Mouse (Mus musculus) heart, postnatal 0 days (tissue): ENCODE data around the gene Iqcd. TPM values are rescaled to one million over a fixed set of nuclear protein-coding genes. Genes with fewer than 3 reads are reported as not detected.

Source experiments
- ATAC-seq: fragments of 200-750 bp; cut with Nextera tagmentation; 2 replicates; pipeline ENCODE4 v1.8.0; 2017; ENCODE audit warnings: low read depth, moderate number of reproducible peaks, moderate library complexity; ENCODE audit not compliant: insufficient read depth
- DNase-seq: peaks from one replicate; pipeline ENCODE4 v3.0.0-alpha.2; 2016; ENCODE audit warnings: low spot score
- H3K27ac ChIP-seq: fragments of 300-500 bp; sonication (generic); 2 replicates; pipeline ENCODE4 v1.5.1; 2014; ENCODE audit warnings: low read depth, mild to moderate bottlenecking
- H3K27me3 ChIP-seq: fragments of 300-500 bp; sonication (generic); 2 replicates; pipeline ENCODE4 v1.6.1; 2014; ENCODE audit warnings: low read length, mixed read lengths; ENCODE audit not compliant: control insufficient read depth, insufficient read depth
- H3K36me3 ChIP-seq: fragments of 300-500 bp; sonication (generic); replicated peaks from 2 replicates; pipeline ENCODE4 v1.6.1; 2014; ENCODE audit warnings: low read length, mixed read lengths; ENCODE audit not compliant: control insufficient read depth, insufficient read depth
- H3K4me1 ChIP-seq: fragments of 300-500 bp; sonication (generic); 2 replicates; pipeline ENCODE4 v1.6.1; 2014; ENCODE audit warnings: antibody characterized with exemption; ENCODE audit not compliant: control insufficient read depth, insufficient read depth
- H3K4me2 ChIP-seq: fragments of 300-500 bp; sonication (generic); 2 replicates; pipeline ENCODE4 v1.6.1; 2014; ENCODE audit warnings: low read depth, mild to moderate bottlenecking, low read length, moderate library complexity
- H3K4me3 ChIP-seq: fragments of 300-500 bp; sonication (generic); 2 replicates; pipeline ENCODE4 v1.5.1; 2014; ENCODE audit warnings: low read depth, low read length
- H3K9ac ChIP-seq: fragments of 300-500 bp; sonication (generic); replicated peaks from 2 replicates; pipeline ENCODE4 v1.6.1; 2014; ENCODE audit warnings: low read depth, low read length, mixed read lengths
- H3K9me3 ChIP-seq: fragments of 300-500 bp; sonication (generic); replicated peaks from 2 replicates; pipeline ENCODE4 v1.6.1; 2016; ENCODE audit warnings: low read length; ENCODE audit not compliant: control insufficient read depth
- CTCF ChIP-seq: IDR thresholded peaks from 2 replicates; pipeline ENCODE4 v1.5.1; 2016; ENCODE audit warnings: antibody characterized with exemption, control low read depth, low read depth
- EP300 ChIP-seq: IDR thresholded peaks from 2 replicates; pipeline ENCODE4 v1.6.1; 2016; ENCODE audit warnings: antibody characterized with exemption, low read depth
- WGBS: fragments of 180-500 bp; shearing (Covaris S2); extraction: QIAGEN DNeasy Blood & Tissue Kit; methylation state at CpG from one replicate; pipeline ENCODE4 v1.1.7; 2014; 5-methylcytosine and 5-hydroxymethylcytosine counted together
- polyA plus RNA-seq: library from polyadenylated mRNA; unstranded; fragments of >200 nt; fragmentation: Nextera tagmentation; extraction: Ambion mirVana; gene quantifications from 2 replicates; pipeline ENCODE4 v1.2.1, GENCODE M21; 2015
- total RNA-seq: library from RNA; depleted of rRNA; stranded (reverse); fragments of >200 nt; gene quantifications from 2 replicates; pipeline ENCODE4 v1.2.3, GENCODE M21; 2014; ENCODE audit warnings: low replicate concordance

Iqcd gene
- total and polyA plus RNA-seq, 2 experiments from 2014 or later, result 0.18 TPM; not detected in 1

GRCm38 (mm10) chr5:120574469-120575063 lies 14.2 kb upstream of the Iqcd start:
- no peak overlapping the region for H3K9ac ChIP-seq
- H3K4me3 ChIP-seq, result no peak overlapping the region
- no peak for TF ChIP-seq EP300
- no peak for TF ChIP-seq CTCF
- H3K27ac ChIP-seq, result no peak overlapping the region
- peaks cover 12% of the 10 kb centered on the region for H3K4me1 ChIP-seq
- H3K9me3 ChIP-seq, result no peaks in the 10 kb centered on the region
- WGBS, result 66% methylated on average over 10 of the region's 10 CpGs
- H3K27me3 ChIP-seq, result no peaks in the 10 kb centered on the region
- H3K4me2 ChIP-seq, result no peak overlapping the region
- H3K36me3 ChIP-seq, result no peaks in the 10 kb centered on the region
- ATAC-seq (no peak), DNase-seq (no peak)

DNA sequence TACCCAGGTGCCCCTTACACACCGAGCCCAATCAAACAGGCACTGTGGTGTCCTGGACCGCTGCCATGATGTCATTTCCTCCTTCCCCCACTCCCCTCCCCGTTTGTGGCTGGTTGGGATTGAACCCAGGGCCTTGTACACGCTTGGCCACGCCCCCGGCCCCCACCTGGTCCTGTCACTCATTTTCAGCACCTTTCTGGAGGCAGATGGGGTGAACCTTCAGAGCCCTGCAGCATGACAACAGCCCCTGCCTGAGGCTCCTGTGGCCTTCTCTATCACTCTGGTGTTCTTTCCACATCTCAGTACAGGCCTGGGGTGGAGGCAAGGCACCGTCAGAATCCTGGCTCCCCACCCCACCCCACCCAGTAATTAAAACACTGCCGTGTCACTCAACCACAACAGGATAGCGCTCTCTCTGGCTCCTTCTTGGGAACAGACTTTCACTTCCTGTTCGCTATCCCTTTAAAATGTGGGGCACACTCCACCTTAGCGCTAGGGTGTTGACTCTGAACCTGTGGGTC lies 12.0 kb upstream of the Iqcd start:
- 75% methylated on average over 11 of the region's 11 CpGs for WGBS
- DNase-seq, result no peak
- H3K4me2 ChIP-seq, result no peak overlapping the region
- H3K27ac ChIP-seq, result no peak overlapping the region
- ATAC-seq, result no peak
- H3K9ac ChIP-seq, result no peak overlapping the region
- H3K4me1 ChIP-seq, result peaks cover 4% of the 10 kb centered on the region
- no peaks in the 10 kb centered on the region for H3K36me3 ChIP-seq
- no peak overlapping the region for H3K4me3 ChIP-seq
- H3K27me3 ChIP-seq, result no peaks in the 10 kb centered on the region
- no peaks in the 10 kb centered on the region for H3K9me3 ChIP-seq
- TF ChIP-seq EP300, result no peak
- TF ChIP-seq CTCF, result no peak

GRCm38 (mm10) chr5:120577935-120578441 lies 10.8 kb upstream of the Iqcd start:
- Histone ChIP-seq H3K9me3 (no peaks in the 10 kb centered on the region), H3K4me1 (peaks cover 8% of the 10 kb centered on the region), H3K27me3 (no peaks in the 10 kb centered on the region), H3K4me2 (no peak overlapping the region), H3K27ac (peak overlapping the region; percentile 75; the same call in 1 of the 2 replicates), H3K9ac (no peak overlapping the region), H3K36me3 (peaks cover 3% of the 10 kb centered on the region), H3K4me3 (no peak overlapping the region)
- no peak for DNase-seq
- no peak for TF ChIP-seq EP300
- no peak for TF ChIP-seq CTCF
- no peak for ATAC-seq
- 62% methylated on average over 10 of the region's 10 CpGs for WGBS

- DNase-seq, result peak; percentile 77
- Histone ChIP-seq H3K9ac (peak overlapping the region; percentile 32; the same call in 1 of the 2 replicates), H3K36me3 (peaks cover 9% of the 10 kb centered on the region), H3K4me3 (no peak overlapping the region), H3K9me3 (no peaks in the 10 kb centered on the region), H3K27ac (peak overlapping the region; percentile 75), H3K4me1 (peaks cover 8% of the 10 kb centered on the region), H3K27me3 (no peaks in the 10 kb centered on the region), H3K4me2 (peak overlapping the region; percentile 35)
- 52% methylated on average over 12 of the region's 12 CpGs for WGBS
- ATAC-seq, result peak; percentile 55
- TF ChIP-seq EP300 (no peak), CTCF (no peak)
These were observed 10.2 kb upstream of the Iqcd start for GRCm38 (mm10) chr5:120578504-120579081.

DNA sequence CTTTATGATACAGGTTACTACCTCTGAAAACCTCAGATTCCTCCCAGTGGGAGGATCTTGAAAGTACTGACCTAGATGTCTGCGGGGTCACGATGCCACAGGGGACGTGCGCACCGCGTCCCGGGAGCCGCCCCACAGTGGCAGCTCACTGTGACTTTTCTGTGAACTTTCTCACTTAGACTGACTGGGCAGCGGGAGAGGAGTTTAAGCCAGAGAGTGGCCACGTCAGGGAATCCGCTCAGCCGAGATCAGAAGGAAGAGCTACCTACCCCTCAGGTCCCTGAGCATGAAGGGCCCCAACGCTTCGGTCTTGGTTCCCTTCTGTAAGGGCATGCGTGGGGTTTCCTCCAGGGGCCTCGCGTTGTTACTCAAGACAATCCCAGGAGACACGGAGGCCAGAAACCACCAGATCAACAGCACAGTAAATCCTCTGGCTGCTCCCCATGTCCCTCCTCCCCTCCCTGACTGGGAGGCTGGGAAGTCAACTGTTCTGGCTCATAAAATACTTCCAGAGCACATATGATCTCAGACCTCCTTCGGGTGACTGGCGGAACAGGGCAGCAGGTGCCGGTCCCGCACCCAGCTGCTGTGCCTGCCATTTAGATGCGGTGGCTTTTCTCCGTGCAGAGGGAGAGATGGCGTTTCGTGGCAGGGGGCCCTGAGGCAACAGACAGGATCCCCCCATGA lies 9.5 kb upstream of the Iqcd start:
- Histone ChIP-seq H3K27me3 (no peaks in the 10 kb centered on the region), H3K4me1 (peaks cover 8% of the 10 kb centered on the region), H3K4me2 (peak overlapping the region; percentile 35), H3K9me3 (no peaks in the 10 kb centered on the region), H3K9ac (peak overlapping the region; percentile 32; the same call in 1 of the 2 replicates), H3K36me3 (peaks cover 16% of the 10 kb centered on the region), H3K4me3 (no peak overlapping the region; the same call in 1 of the 2 replicates), H3K27ac (peak overlapping the region; percentile 75)
- TF ChIP-seq CTCF (no peak), EP300 (no peak)
- ATAC-seq (no peak; the same call in 1 of the 2 replicates), DNase-seq (peak; percentile 51)
- WGBS, result 56% methylated on average over 26 of the region's 26 CpGs
